Mouse (Mus musculus) spleen, postnatal 10 days (tissue): ENCODE results near the gene Acer1.
A peak's percentile ranks its signal among the peaks of the same experiment; 100 is the strongest.

Experiments used
- DNase-seq, 2 experiments: peaks; one replicate each; pipeline ENCODE4 v3.0.0; 2021 to 2022; ENCODE audit warnings: low spot score in 2 of 2

The Acer1 gene

DNA sequence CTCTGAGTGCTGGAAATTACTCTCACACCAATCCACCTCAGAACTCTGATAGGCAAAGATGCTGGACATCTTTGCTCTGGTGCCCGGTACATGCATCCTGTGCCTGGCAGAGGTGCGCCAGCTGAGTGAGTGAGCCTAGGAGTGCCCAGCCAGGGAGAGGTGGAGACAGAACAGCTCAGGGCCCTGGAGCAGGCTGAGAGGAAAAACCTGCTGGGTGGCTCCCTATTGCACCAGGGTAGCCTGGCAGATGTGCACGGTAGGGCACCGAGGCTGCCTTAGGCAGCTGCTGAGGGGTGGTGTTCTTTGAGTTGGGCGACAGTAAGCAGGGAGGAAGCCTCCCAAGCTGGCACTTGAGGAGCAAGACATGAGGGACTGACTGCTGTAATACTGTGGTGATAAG, at the start of gene Acer1:
Acer1 (minus strand) TSS at position 114 of the 400 bp plus-strand sequence.
- DNase-seq: no peak

- DNase-seq: peak in 1 of 2 experiments; percentile 63
These were observed 49.2 kb upstream of the Acer1 start, which contains the start of gene Khsrp for GRCm38 (mm10) chr17:57030931-57031660. Gene Khsrp (minus strand): TSS chr17:57031522.

DNA sequence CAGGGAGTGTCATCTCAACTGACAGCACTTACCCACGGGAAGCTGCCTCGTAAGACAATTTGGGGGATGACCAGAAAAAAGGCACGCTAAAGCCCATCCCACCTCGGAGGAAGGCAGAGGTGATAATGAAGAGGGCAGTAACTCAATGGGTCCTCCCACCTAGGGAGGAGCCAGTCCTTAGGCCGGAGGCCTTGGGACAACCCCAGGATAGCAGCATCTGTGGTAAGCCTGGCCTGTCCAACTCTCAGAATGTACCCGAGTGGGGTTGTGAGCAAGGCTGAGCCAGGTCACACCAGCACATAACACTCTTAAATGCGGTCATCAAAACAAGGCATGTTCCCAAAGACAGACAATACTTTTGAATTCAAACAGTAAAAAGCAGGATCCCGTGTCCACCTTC, 47.8 kb upstream of the Acer1 start:
- DNase-seq: peak; percentile 34 to 47

DNA sequence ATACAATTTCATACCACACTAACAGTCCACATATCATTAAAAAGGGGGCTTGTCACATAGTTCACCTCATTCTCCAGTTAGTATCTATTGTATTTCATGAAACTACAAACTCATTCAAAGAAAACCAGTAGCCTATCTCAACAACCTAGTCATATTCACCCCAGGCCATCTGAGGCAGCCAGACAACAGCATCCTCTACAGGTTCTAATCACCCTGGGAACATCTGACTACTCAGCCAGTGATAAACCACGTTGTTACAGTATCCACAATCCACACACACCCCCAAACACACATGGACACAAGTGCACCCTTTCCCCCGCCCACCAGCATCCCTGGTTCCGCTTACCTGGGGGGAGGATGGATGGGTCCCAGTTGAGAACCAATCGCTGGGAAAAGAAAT, 45.5 kb upstream of the Acer1 start:
- no peak for DNase-seq

DNA sequence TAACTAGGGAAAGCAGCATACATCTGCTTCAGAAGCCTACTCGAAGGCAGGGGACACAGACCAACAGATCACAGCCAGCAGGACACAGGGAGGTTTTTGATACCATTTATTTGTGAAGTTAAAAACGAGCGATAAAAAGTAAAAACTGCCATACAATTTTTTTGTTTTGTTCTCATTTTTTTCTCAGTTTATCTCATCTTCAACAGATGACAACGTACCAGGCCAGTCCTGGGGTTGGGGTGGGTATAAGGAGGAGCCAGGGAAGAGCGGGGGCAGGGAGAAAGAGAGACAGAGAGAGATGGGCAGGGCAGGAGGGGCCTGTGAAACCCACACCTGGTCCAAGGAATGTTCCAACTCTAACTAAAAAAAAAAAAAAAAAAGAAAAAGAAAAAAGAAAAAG, 39.0 kb upstream of the Acer1 start:
- no peak for DNase-seq

- peak in 1 of 2 experiments; percentile 47 for DNase-seq
These were observed 37.8 kb upstream of the Acer1 start for GRCm38 (mm10) chr17:57019693-57020092.

- no peak for DNase-seq
These were observed 30.4 kb upstream of the Acer1 start for GRCm38 (mm10) chr17:57012245-57012795.

DNA sequence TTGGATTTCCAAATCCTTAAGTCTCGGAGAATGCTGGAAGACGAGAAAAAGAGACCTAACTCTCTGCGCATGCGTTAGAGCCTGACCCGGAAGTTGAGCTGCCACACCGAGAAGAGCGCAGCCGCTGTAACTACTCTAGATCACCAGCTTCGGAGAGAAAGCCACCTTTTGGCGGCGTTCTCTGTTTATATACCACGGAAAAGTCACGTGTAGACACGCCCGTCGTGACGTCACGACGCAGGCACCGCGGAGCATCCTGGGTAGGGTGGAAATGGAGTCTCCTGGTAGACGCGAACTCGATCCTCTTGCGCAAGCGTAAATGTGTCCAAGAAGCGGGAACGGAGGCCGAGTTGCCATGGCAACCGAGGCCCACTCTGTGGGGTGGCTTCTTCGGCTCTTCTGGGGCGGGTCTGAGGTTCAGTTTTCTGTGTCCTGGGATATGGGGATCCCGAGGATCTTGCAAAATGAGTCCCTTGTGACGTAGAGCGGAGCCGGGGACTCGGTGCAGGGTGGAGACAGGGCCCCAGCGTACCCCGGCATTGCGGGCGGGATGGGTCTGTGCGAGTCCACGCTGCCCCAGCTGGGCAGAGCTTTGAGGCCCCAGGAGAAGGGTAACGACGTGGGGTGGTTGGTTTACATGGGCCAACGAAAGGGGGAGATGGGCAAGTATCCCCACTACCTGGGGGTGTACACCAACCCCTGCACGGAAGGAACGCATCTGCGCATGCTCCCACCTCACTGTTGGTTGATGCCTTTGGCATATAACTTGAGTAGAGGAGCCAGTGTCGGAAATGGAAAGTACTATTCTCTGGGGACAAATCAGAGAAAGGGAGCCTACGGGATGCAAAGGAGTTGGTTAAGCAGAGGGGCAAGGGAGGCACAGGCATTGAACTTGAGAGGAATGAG, 29.6 kb upstream of the Acer1 start, which contains the start of the genes Gtf2f1 and Gm17949:
Gtf2f1 (minus strand) TSS at position 53 of the 906 bp plus-strand sequence.
Gm17949 (plus strand) TSS at position 234 of the 906 bp plus-strand sequence.
- peak; percentile 89 to 95 for DNase-seq

- no peak for DNase-seq
These were observed 28.9 kb upstream of the Acer1 start for GRCm38 (mm10) chr17:57010911-57011235.

DNA sequence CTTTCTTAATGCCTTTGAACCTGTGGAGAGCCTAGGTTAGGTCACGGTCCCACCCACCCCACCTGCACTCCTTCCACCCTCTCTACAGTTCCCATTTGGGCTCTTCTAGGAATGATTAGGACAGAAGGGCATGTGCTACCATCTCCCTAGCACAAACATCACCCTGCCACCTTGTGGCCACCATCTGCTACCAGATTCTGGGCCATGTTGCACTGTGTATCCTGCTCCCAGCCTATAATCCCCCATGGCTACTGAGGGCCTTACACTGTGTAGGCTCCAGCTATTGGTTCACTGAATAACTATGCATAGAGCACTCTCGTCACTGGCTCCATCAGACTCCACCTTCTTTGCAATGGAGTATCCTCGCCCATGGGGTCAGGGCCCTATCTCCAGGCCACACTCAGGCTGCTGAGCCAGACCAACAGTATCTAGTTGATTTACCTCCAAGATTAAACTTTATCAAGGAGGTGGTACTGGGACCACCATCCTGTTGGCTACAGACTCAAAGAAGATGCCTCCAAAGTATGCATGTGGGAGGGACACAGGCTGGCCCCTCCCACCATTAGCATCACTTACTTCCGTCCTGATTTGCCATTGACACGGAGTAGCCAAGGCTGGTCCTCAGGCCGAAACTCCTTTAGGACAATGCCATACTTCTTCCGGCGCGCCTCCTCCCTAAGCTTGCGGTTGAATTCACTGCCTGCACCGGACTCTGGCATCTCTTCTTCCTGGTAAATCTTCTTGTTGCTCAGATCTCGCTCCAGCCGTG, 25.4 kb upstream of the Acer1 start:
- no peak for DNase-seq

GRCm38 (mm10) chr17:57003994-57004393, 22.1 kb upstream of the Acer1 start:
- DNase-seq: no peak

DNA sequence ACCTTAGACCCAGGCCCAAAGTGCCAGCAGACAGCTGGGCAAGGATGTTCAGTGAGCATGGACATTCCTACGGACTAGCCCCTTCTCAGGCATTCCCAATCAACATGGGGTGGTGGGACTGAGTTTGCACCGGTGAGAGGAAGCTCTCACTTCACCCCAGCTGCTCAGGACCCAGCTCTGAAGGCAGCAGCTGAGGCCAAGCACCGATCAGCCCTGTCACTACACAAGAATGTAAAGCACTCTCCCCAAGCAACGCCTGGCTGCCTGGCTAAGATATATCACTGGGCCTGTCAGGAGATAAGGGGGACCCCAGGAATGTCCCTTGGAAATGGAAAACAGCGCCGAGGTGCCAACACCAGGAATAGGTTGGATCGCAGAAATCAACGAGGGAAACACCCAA, 19.3 kb upstream of the Acer1 start:
- DNase-seq: no peak

DNA sequence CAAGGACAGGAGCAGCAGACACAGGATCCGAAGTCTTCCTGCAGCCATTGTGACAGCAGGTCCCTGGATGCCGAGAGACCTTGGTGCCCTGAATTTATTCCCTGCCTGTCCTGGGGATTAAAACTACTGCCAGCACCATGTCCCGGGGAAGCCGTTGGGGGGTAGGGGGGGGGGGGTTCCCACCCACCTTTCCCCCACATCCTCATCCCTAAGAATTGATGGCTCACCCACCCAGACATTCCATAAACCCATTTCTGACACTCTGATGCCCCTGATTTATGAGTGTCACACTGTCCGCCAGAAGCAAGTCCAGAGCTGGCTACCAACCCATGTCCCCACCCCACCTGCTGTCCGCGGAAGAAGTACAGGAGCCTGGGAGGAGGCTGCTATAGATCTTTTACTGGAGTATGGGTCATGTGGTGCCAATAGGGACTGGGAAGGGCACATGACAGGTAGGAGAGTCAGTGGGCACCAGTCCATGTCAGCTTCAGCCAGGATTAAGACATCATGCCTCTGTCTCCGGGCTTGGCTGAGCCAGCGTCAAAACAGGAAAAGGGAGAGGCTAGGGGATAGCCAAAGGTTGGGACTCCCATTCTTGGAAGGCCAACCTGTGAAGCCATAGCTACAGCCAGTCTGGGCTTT, 18.2 kb upstream of the Acer1 start, which contains the start of gene Pspn:
Pspn (minus strand) TSS at position 51 of the 642 bp plus-strand sequence.
- DNase-seq: no peak

DNA sequence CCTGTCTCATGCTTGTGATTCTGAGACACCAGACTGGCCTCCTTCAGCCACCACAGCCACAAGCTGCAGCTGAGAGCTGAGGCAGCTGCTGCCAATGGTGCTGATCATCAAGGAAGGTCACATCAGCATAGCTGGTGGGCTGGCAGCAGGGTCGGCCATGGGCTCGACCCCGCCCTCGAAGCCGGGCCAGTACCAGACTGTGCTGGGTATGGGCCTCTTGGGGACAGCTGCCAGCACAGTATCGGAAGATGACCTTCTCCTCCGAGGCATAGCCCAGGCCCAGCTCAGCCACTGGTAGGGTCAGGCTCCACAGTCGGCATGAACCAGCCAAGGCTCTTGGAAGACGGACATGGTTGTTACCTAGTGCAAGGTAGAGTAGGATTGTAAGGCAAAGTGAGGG, 17.5 kb upstream of the Acer1 start:
- no peak for DNase-seq

GRCm38 (mm10) chr17:56997029-56997667, 15.2 kb upstream of the Acer1 start, which contains the start of gene Alkbh7:
Gene Alkbh7 (plus strand): TSS chr17:56997339.
- peak; percentile 90 to 97 for DNase-seq

DNA sequence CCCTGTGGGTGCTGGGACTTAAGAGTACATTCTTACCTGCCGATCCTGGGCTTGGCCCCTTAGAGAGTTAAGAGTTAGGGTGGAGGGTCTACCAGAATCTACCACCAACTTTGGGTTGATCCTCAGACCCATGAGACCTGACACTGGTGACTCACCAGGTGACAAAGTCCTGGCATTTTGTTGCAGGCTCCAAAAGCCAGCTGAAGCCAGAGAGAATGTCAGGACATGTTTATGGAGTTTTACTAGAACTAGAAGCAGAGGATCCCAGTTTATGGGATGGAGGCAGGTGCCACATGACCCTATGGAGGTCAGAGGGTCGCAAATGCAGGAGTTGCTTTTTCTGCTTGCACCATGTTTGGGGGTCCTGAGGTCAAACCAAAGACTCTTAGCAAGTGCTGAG, 14.6 kb upstream of the Acer1 start:
- DNase-seq: no peak

DNA sequence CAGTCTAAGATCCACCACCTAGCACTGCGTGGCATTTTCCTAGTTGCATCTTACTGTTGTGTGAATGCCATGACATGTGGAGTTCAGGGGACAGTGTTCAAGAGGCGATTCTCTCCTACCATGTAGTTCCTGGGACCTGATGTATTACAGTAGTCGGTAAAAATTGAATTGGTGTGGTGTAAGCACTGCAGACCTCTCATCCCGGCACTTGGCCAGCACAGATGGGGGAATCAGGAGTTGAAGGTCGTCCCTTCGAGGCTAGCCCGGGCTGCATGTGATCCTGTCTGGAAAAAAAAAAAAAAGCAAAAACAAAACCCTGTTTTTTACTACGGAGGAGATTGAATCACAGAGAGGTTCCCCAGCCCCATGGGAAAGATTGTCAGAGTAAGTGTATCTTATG, 13.1 kb upstream of the Acer1 start:
- no peak for DNase-seq

- DNase-seq: peak in 1 of 2 experiments; percentile 12
These were observed 9.0 kb upstream of the Acer1 start for GRCm38 (mm10) chr17:56990966-56991365.

DNA sequence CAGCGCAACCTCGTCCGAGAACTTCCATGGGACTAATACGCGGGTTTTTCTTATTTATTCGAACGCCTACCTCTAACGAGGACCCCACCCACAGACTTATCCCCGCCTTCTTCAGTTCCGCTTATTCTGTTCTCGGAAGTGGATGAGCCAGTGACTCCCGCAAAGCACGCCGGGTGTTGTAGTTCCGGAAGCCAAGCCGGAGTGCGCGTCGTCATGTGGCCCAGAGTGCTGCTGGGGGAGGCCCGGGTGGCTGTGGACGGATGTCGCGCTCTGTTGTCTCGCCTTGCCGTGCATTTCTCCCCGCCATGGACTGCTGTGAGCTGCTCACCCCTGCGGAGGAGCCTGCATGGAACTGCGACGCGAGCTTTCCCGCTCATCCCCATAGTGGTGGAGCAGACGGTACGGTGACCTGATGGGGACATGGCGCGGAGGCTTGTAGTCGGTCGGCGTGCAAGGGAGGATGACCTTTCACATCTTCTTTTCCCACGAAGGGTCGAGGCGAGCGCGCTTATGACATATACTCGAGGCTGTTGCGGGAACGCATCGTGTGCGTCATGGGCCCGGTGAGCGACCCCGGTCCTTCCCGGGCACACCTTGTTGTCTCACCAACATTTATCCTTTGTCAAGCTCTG, 8.3 kb upstream of the Acer1 start, which contains the start of gene Clpp:
Clpp (plus strand) TSS at position 191 of the 632 bp plus-strand sequence.
- DNase-seq: peak; percentile 87 to 98
